Mouse (Mus musculus): Measurements from ENCODE around the gene Brca1.

- TF ChIP-seq POLR2A (IDR thresholded peaks at IDR 0.05; ENCODE audit: borderline replicate concordance, low read depth, low read length) (no peak), CTCF (IDR thresholded peaks at IDR 0.05; ENCODE audit: low read depth, low read length) (no peak)
These were observed 94.1 kb downstream of the Brca1 start for GRCm38 (mm10) chr11:101457631-101458030.
